Mouse (Mus musculus): ENCODE data around the gene Scfd2.

DNA sequence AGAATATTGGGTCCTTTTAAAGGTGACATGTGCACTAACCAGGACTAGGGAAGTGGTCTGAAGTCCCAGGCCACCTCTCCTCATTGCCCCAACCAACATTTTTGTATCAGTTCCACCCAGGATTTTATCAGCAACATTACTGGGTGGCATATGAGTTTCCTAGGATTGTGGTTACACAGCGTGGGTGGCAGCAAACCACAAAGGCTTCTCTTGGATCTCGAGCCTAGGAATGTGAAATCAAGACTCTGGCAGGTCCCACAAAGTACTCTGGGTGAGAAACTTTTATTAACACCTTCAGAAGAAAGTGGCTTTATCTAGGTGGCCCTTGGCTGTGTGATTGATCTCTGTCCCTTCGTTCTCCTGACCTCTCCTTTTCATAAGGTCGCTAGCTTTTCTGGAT is 371.2 kb downstream of the Scfd2 start:
- no peak for TF ChIP-seq CTCF (IDR thresholded peaks at IDR 0.05; ENCODE audit: low read depth)
- TF ChIP-seq EP300 (IDR thresholded peaks at IDR 0.05; ENCODE audit: low read depth) = no peak
